Mouse (Mus musculus): ENCODE results near the gene Cyp2j6. TPM values are rescaled to one million over a fixed set of nuclear protein-coding genes. Genes with fewer than 3 reads are reported as not detected.

The Cyp2j6 gene
- total RNA-seq, 1 experiment = 1.7 TPM

DNA sequence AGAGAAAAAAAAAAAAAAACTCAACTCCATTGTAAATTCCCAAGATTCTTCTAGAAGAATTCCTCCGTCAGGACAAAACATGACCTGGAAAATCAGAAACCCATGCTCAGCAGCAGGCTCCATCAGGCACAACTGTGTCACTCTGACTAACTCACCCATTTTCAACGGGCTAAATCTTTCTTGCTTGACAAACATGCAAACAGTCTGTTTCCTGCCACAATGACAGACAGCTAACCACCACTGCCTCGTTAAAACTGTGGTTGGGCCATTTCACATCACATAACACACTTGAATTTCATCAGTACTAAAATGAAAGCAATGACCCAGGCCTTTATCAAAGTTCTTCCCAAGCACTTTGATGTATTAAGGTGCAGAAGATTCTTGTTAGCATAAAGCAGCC lies 16.0 kb upstream of the Cyp2j6 start:
- Histone ChIP-seq H3K27ac (ENCODE audit: insufficient read depth, low read depth, low read length, poor library complexity, severe bottlenecking) (no peak overlapping the region), H3K4me3 (ENCODE audit: insufficient read depth in 1 of 2, low read depth in 1 of 2, low read length in 2 of 2, poor library complexity in 1 of 2, severe bottlenecking in 1 of 2) (no peak overlapping the region), H3K9me3 (ENCODE audit: control insufficient read depth, insufficient read depth, low read depth, low read length) (no peaks in the 10 kb centered on the region), H3K36me3 (ENCODE audit: control insufficient read depth, insufficient read depth, low read length, poor library complexity, severe bottlenecking) (no peaks in the 10 kb centered on the region), H3K4me1 (ENCODE audit: control insufficient read depth in 2 of 2, insufficient read depth in 2 of 2, low read length in 2 of 2, poor library complexity in 1 of 2) (no peaks in the 10 kb centered on the region), H3K9ac (ENCODE audit: insufficient read depth, low read depth, low read length, poor library complexity, severe bottlenecking) (no peak overlapping the region)
- in situ Hi-C loops (cut with MboI; ENCODE audit: low sequenced_read_pairs in 2 of 2, unreplicated experiment in 2 of 2) = no loop called here
- TF ChIP-seq CHD2 (IDR thresholded peaks at IDR 0.05; ENCODE audit: low read depth, low read length) (no peak), MAFK (IDR thresholded peaks at IDR 0.05; ENCODE audit: insufficient read depth, low read depth, low read length) (no peak), ZC3H11A (IDR thresholded peaks at IDR 0.05; ENCODE audit: borderline replicate concordance, low read depth, low read length) (no peak), ZNF384 (IDR thresholded peaks at IDR 0.05; ENCODE audit: low read depth, low read length) (no peak), HCFC1 (IDR thresholded peaks at IDR 0.05; ENCODE audit: borderline replicate concordance, insufficient read depth, low read length) (no peak)
- DNase-seq (ENCODE audit: low read depth, low spot score) = no peak

DNA sequence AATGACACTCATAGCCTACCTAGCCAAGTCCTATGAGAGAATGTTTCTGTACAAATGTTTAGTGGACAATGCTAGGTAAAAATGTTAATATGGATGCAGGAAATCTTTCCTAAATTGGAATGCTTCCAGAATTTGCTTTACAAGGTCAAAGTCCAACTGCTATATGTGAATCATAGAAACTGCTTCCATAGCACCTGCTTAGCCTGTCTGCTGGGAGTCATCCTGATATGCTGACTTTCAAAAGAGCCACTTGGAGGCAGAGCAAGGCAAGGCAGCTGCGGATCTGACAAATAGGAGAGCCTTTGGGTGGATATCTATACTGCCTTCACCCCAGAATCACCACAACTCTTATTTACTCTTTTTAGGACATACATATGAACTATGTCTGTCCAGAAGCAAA lies 14.5 kb upstream of the Cyp2j6 start:
- in situ Hi-C loops (cut with MboI; ENCODE audit: low sequenced_read_pairs in 2 of 2, unreplicated experiment in 2 of 2) = no loop called here
- DNase-seq (ENCODE audit: low read depth, low spot score) = no peak
- Histone ChIP-seq H3K9ac (ENCODE audit: insufficient read depth, low read depth, low read length, poor library complexity, severe bottlenecking) (no peak overlapping the region), H3K36me3 (ENCODE audit: control insufficient read depth, insufficient read depth, low read length, poor library complexity, severe bottlenecking) (no peaks in the 10 kb centered on the region), H3K9me3 (ENCODE audit: control insufficient read depth, insufficient read depth, low read depth, low read length) (no peaks in the 10 kb centered on the region), H3K4me1 (ENCODE audit: control insufficient read depth in 2 of 2, insufficient read depth in 2 of 2, low read length in 2 of 2, poor library complexity in 1 of 2) (no peaks in the 10 kb centered on the region), H3K27ac (ENCODE audit: insufficient read depth, low read depth, low read length, poor library complexity, severe bottlenecking) (no peak overlapping the region), H3K4me3 (ENCODE audit: insufficient read depth in 1 of 2, low read depth in 1 of 2, low read length in 2 of 2, poor library complexity in 1 of 2, severe bottlenecking in 1 of 2) (no peak overlapping the region)
- no peak for TF ChIP-seq MAFK (IDR thresholded peaks at IDR 0.05; ENCODE audit: insufficient read depth, low read depth, low read length)
- no peak for TF ChIP-seq ZNF384 (IDR thresholded peaks at IDR 0.05; ENCODE audit: low read depth, low read length)
- TF ChIP-seq CHD2 (IDR thresholded peaks at IDR 0.05; ENCODE audit: low read depth, low read length) = no peak
- no peak for TF ChIP-seq HCFC1 (IDR thresholded peaks at IDR 0.05; ENCODE audit: borderline replicate concordance, insufficient read depth, low read length)
- no peak for TF ChIP-seq ZC3H11A (IDR thresholded peaks at IDR 0.05; ENCODE audit: borderline replicate concordance, low read depth, low read length)

DNA sequence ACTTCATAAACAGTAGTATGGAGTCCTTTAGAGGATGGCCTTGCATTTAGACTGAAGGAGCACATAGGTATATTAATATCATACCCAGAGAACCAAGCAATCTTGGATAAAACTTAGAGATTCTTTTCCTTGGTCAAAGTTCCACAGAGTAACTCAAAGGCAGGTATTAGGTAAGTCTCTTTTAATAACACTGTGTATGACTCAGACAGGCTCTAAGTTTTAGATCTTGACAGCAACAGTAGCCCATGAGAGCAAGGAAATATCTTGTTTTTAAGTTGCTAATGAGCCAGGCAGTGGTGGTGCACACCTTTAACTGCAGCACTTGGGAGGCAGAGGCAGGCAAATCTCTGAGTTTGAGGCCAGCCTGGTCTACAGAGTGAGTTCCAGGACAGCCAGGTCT lies 12.3 kb upstream of the Cyp2j6 start:
- no peak for DNase-seq (ENCODE audit: low read depth, low spot score)
- in situ Hi-C loops (cut with MboI; ENCODE audit: low sequenced_read_pairs in 2 of 2, unreplicated experiment in 2 of 2) = no loop called here
- H3K9me3 ChIP-seq (ENCODE audit: control insufficient read depth, insufficient read depth, low read depth, low read length) = no peaks in the 10 kb centered on the region
- H3K9ac ChIP-seq (ENCODE audit: insufficient read depth, low read depth, low read length, poor library complexity, severe bottlenecking) = no peak overlapping the region
- no peaks in the 10 kb centered on the region for H3K4me1 ChIP-seq (ENCODE audit: control insufficient read depth in 2 of 2, insufficient read depth in 2 of 2, low read length in 2 of 2, poor library complexity in 1 of 2)
- no peak overlapping the region for H3K27ac ChIP-seq (ENCODE audit: insufficient read depth, low read depth, low read length, poor library complexity, severe bottlenecking)
- H3K36me3 ChIP-seq (ENCODE audit: control insufficient read depth, insufficient read depth, low read length, poor library complexity, severe bottlenecking) = no peaks in the 10 kb centered on the region
- H3K4me3 ChIP-seq (ENCODE audit: insufficient read depth in 1 of 2, low read depth in 1 of 2, low read length in 2 of 2, poor library complexity in 1 of 2, severe bottlenecking in 1 of 2) = no peak overlapping the region
- TF ChIP-seq MAFK (IDR thresholded peaks at IDR 0.05; ENCODE audit: insufficient read depth, low read depth, low read length) (no peak), ZC3H11A (IDR thresholded peaks at IDR 0.05; ENCODE audit: borderline replicate concordance, low read depth, low read length) (no peak), HCFC1 (IDR thresholded peaks at IDR 0.05; ENCODE audit: borderline replicate concordance, insufficient read depth, low read length) (no peak)

DNA sequence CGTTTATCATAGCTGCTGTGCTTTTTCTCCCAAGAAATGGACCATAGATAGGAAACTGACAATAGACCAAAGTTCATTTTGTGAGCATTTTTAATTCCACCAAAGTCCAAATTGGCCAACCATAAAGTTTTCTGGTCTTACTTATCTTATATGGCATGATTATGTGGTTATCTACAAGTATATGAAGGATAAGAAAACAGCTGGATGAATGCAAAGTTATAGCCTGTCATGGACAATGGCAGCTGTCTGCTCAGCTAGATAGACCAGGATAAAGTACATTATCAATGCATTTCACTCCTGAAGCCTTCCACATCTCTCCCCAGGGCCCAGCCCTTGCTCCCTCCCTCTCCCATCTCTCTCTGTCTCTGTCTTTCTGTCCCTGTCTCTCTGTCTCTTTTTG lies 7.0 kb upstream of the Cyp2j6 start:
- Histone ChIP-seq H3K4me3 (ENCODE audit: insufficient read depth in 1 of 2, low read depth in 1 of 2, low read length in 2 of 2, poor library complexity in 1 of 2, severe bottlenecking in 1 of 2) (no peak overlapping the region), H3K9me3 (ENCODE audit: control insufficient read depth, insufficient read depth, low read depth, low read length) (no peaks in the 10 kb centered on the region), H3K27ac (ENCODE audit: insufficient read depth, low read depth, low read length, poor library complexity, severe bottlenecking) (no peak overlapping the region), H3K36me3 (ENCODE audit: control insufficient read depth, insufficient read depth, low read length, poor library complexity, severe bottlenecking) (no peaks in the 10 kb centered on the region), H3K4me1 (ENCODE audit: control insufficient read depth in 2 of 2, insufficient read depth in 2 of 2, low read length in 2 of 2, poor library complexity in 1 of 2) (no peaks in the 10 kb centered on the region), H3K9ac (ENCODE audit: insufficient read depth, low read depth, low read length, poor library complexity, severe bottlenecking) (no peak overlapping the region)
- TF ChIP-seq HCFC1 (IDR thresholded peaks at IDR 0.05; ENCODE audit: borderline replicate concordance, insufficient read depth, low read length) (no peak), MAFK (IDR thresholded peaks at IDR 0.05; ENCODE audit: insufficient read depth, low read depth, low read length) (no peak), CHD2 (IDR thresholded peaks at IDR 0.05; ENCODE audit: low read depth, low read length) (no peak), ZNF384 (IDR thresholded peaks at IDR 0.05; ENCODE audit: low read depth, low read length) (no peak), ZC3H11A (IDR thresholded peaks at IDR 0.05; ENCODE audit: borderline replicate concordance, low read depth, low read length) (no peak)
- in situ Hi-C loops (cut with MboI; ENCODE audit: low sequenced_read_pairs in 2 of 2, unreplicated experiment in 2 of 2) = no loop called here
- no peak for DNase-seq (ENCODE audit: low read depth, low spot score)

DNA sequence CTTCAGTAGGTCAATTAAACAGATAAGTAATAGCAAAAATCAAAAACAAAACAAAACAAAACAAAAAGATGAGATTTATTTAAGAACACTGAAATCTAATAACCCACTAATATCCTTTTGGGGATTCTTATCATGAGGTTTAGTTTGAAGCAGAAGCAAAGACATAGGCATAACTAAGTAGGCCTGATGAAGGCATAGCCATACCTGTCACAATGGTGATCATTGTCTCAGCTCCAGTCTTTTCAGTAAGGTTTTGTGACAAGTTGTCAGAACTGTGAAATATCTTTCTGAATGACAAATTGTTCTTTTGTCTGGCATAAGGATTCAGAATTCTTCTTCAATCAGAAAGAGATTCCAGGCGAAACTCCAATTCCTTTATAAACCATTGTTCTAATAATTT lies 6.3 kb upstream of the Cyp2j6 start:
- DNase-seq (ENCODE audit: low read depth, low spot score) = no peak
- no peaks in the 10 kb centered on the region for H3K9me3 ChIP-seq (ENCODE audit: control insufficient read depth, insufficient read depth, low read depth, low read length)
- no peaks in the 10 kb centered on the region for H3K4me1 ChIP-seq (ENCODE audit: control insufficient read depth in 2 of 2, insufficient read depth in 2 of 2, low read length in 2 of 2, poor library complexity in 1 of 2)
- H3K4me3 ChIP-seq (ENCODE audit: insufficient read depth in 1 of 2, low read depth in 1 of 2, low read length in 2 of 2, poor library complexity in 1 of 2, severe bottlenecking in 1 of 2) = no peak overlapping the region
- in situ Hi-C loops (cut with MboI; ENCODE audit: low sequenced_read_pairs in 2 of 2, unreplicated experiment in 2 of 2) = no loop called here
- no peak overlapping the region for H3K27ac ChIP-seq (ENCODE audit: insufficient read depth, low read depth, low read length, poor library complexity, severe bottlenecking)
- no peaks in the 10 kb centered on the region for H3K36me3 ChIP-seq (ENCODE audit: control insufficient read depth, insufficient read depth, low read length, poor library complexity, severe bottlenecking)
- no peak overlapping the region for H3K9ac ChIP-seq (ENCODE audit: insufficient read depth, low read depth, low read length, poor library complexity, severe bottlenecking)
- no peak for TF ChIP-seq ZNF384 (IDR thresholded peaks at IDR 0.05; ENCODE audit: low read depth, low read length)
- TF ChIP-seq ZC3H11A (IDR thresholded peaks at IDR 0.05; ENCODE audit: borderline replicate concordance, low read depth, low read length) = no peak
- no peak for TF ChIP-seq CHD2 (IDR thresholded peaks at IDR 0.05; ENCODE audit: low read depth, low read length)
- no peak for TF ChIP-seq MAFK (IDR thresholded peaks at IDR 0.05; ENCODE audit: insufficient read depth, low read depth, low read length)
- TF ChIP-seq HCFC1 (IDR thresholded peaks at IDR 0.05; ENCODE audit: borderline replicate concordance, insufficient read depth, low read length) = no peak
